Mouse (Mus musculus) midbrain, embryonic 15.5 days (tissue): ENCODE data around the gene Tnfaip3. TPM values are rescaled to one million over a fixed set of nuclear protein-coding genes. Genes with fewer than 3 reads are reported as not detected.

ENCODE experiments used
- ATAC-seq: fragments of 200-750 bp; cut with Nextera tagmentation; replicated peaks from 2 replicates; pipeline ENCODE4 v1.8.0; 2017; ENCODE audit warnings: moderate TSS enrichment
- H3K27ac ChIP-seq: fragments of 300-500 bp; sonication (generic); 2 replicates; pipeline ENCODE4 v1.5.1; 2015; ENCODE audit warnings: mild to moderate bottlenecking, inconsistent platforms
- H3K27me3 ChIP-seq: fragments of 300-500 bp; sonication (generic); replicated peaks from 2 replicates; pipeline ENCODE4 v1.6.1; 2015; ENCODE audit warnings: inconsistent platforms
- H3K36me3 ChIP-seq: fragments of 300-500 bp; sonication (generic); replicated peaks from 2 replicates; pipeline ENCODE4 v1.6.1; 2015; ENCODE audit warnings: inconsistent platforms
- H3K4me1 ChIP-seq: fragments of 300-500 bp; sonication (generic); 2 replicates; pipeline ENCODE4 v1.6.1; 2015; ENCODE audit warnings: inconsistent platforms
- H3K4me2 ChIP-seq: fragments of 300-500 bp; sonication (generic); 2 replicates; pipeline ENCODE4 v1.6.1; 2015; ENCODE audit warnings: inconsistent platforms, mild to moderate bottlenecking, moderate library complexity
- H3K4me3 ChIP-seq: fragments of 300-500 bp; sonication (generic); 2 replicates; pipeline ENCODE4 v1.5.1; 2015; ENCODE audit warnings: mild to moderate bottlenecking, inconsistent platforms
- H3K9ac ChIP-seq: fragments of 300-500 bp; sonication (generic); 2 replicates; pipeline ENCODE4 v1.6.1; 2015; ENCODE audit warnings: mild to moderate bottlenecking, inconsistent platforms
- H3K9me3 ChIP-seq: fragments of 300-500 bp; sonication (generic); 2 replicates; pipeline ENCODE4 v1.6.1; 2016; ENCODE audit warnings: inconsistent platforms
- WGBS: fragments of 180-500 bp; shearing (Covaris S2); methylation state at CpG from one replicate; pipeline ENCODE4 v1.1.7; 2015; ENCODE audit warnings: mixed read lengths; 5-methylcytosine and 5-hydroxymethylcytosine counted together
- polyA plus RNA-seq: library from polyadenylated mRNA; unstranded; fragments of >200 nt; fragmentation: Nextera tagmentation; extraction: Ambion mirVana; gene quantifications from 2 replicates; pipeline ENCODE4 v1.2.1, GENCODE M21; 2015

Tnfaip3 gene
- 2.3 and 3.2 TPM in 2 replicates for polyA plus RNA-seq

- ATAC-seq, result peak; percentile 96
- peaks cover 13% of the 10 kb centered on the region for H3K4me1 ChIP-seq
- H3K9ac ChIP-seq, result peak within 1 kb of the TSS; percentile 78
- peak within 1 kb of the TSS; percentile 90 for H3K4me3 ChIP-seq
- peak within 1 kb of the TSS; percentile 75 for H3K4me2 ChIP-seq
- under 1% methylated on average over 38 of the region's 38 CpGs for WGBS
- no peaks in the 10 kb centered on the region for H3K36me3 ChIP-seq
- H3K9me3 ChIP-seq, result no peaks in the 10 kb centered on the region
- peak within 1 kb of the TSS; percentile 72 for H3K27ac ChIP-seq
- H3K27me3 ChIP-seq, result no peaks in the 10 kb centered on the region
Observed at GRCm38 (mm10) chr10:19015257-19015862, at the start of gene Tnfaip3. Gene Tnfaip3 (minus strand): TSS chr10:19015657.

GRCm38 (mm10) chr10:19064651-19065601 is 49.5 kb upstream of the Tnfaip3 start:
- no peaks in the 10 kb centered on the region for H3K9me3 ChIP-seq
- no peak overlapping the region for H3K27ac ChIP-seq
- H3K9ac ChIP-seq, result no peak overlapping the region
- H3K4me3 ChIP-seq, result no peak overlapping the region
- WGBS, result 81% methylated on average over 6 of the region's 6 CpGs
- H3K4me1 ChIP-seq, result no peaks in the 10 kb centered on the region
- H3K4me2 ChIP-seq, result no peak overlapping the region
- no peaks in the 10 kb centered on the region for H3K27me3 ChIP-seq
- no peaks in the 10 kb centered on the region for H3K36me3 ChIP-seq
- no peak for ATAC-seq

- H3K36me3 ChIP-seq, result no peaks in the 10 kb centered on the region
- no peak overlapping the region for H3K4me2 ChIP-seq
- no peaks in the 10 kb centered on the region for H3K4me1 ChIP-seq
- H3K27me3 ChIP-seq, result no peaks in the 10 kb centered on the region
- no peak overlapping the region for H3K4me3 ChIP-seq
- H3K27ac ChIP-seq, result no peak overlapping the region
- ATAC-seq, result no peak
- 95% methylated on average over 1 of the region's 1 CpGs for WGBS
- H3K9me3 ChIP-seq, result no peaks in the 10 kb centered on the region
- H3K9ac ChIP-seq, result no peak overlapping the region
Observed at GRCm38 (mm10) chr10:19063670-19064069, 48.2 kb upstream of the Tnfaip3 start.

DNA sequence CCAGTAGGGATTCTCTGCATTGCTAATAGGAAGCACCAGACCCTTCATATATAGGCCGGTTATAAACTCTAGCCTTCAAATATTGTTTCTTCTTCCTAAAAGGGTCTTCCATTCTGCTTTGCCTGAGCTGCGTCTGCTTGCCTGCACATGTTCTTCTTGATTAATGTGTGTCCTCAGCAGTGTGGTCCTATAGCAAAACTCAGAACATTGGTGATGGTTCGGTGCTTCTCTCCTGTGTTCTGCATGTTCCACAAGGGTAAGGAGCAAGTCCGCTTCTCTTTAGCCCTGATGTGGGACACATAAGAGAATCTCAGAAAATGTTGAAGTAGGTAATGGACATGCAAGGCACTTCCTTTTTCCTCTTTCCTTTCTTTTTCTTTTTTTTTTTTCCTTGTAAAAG is 47.8 kb upstream of the Tnfaip3 start:
- no peak overlapping the region for H3K4me2 ChIP-seq
- ATAC-seq, result no peak
- WGBS, result 91% methylated on average over 4 of the region's 4 CpGs
- no peaks in the 10 kb centered on the region for H3K36me3 ChIP-seq
- H3K4me1 ChIP-seq, result no peaks in the 10 kb centered on the region
- no peak overlapping the region for H3K27ac ChIP-seq
- H3K9ac ChIP-seq, result no peak overlapping the region
- H3K27me3 ChIP-seq, result no peaks in the 10 kb centered on the region
- H3K9me3 ChIP-seq, result no peaks in the 10 kb centered on the region
- no peak overlapping the region for H3K4me3 ChIP-seq

DNA sequence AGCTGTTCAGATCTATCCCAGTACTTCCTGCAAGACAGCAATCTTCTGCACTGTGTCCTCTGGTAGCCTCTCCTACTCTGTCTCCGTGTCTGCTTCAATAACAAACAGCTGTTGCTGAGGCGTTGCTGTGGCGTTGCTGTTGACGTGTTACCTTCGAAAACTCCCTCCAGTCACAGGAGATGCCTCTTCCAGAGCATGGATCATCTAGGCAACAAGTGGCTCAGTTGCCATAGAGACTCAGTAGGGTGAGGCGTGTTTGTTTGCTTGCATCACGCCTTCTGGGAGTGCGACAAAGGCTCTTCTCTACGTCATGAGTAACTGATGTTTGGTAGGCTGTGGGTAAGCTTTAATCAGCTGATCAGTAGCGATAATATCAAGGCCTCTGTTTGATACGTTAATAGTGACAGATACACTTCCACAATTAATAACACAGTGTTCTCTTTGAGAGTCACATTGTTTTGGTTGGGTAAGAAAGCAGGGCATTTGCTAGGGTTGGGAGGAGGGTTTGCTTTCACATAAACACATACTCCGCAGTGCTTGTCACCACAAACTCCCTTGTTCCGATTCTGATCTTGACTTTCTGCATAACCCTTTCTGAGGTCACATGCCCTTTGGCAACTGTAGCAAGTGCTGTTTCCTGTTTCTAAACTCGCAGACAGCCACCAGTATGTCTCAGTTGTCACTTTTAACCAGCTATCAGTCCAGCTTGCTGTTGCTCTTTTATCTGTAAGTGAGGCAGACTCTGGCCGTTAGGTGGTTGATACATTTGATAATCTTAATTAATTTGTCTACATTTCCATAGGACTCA is 46.8 kb upstream of the Tnfaip3 start:
- WGBS, result 70% methylated on average over 15 of the region's 15 CpGs
- Histone ChIP-seq H3K9me3 (no peaks in the 10 kb centered on the region), H3K27ac (no peak overlapping the region), H3K9ac (no peak overlapping the region), H3K4me3 (no peak overlapping the region), H3K36me3 (no peaks in the 10 kb centered on the region), H3K27me3 (no peaks in the 10 kb centered on the region), H3K4me1 (no peaks in the 10 kb centered on the region), H3K4me2 (no peak overlapping the region)
- ATAC-seq, result no peak

DNA sequence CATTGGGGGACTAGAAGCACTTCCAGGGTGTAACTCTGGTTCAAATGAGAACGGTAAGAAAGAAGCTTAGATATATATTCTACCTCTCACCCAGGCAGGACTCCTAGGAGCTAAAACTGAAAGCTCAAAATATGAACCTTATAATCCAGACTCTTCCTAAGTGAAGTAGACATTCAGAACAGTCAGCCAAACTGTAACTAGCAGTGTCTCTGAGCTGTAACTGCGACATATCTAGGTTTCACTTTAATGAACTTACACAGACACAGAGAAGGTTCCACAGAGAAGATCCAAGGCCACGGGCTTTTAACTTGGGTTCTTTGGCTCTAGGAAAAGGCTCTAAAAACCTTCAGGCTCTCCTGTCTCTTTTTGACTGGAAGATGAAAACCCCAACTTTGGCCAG is 45.7 kb upstream of the Tnfaip3 start:
- Histone ChIP-seq H3K36me3 (no peaks in the 10 kb centered on the region), H3K27me3 (no peaks in the 10 kb centered on the region), H3K9ac (no peak overlapping the region), H3K9me3 (no peaks in the 10 kb centered on the region), H3K4me2 (no peak overlapping the region), H3K27ac (no peak overlapping the region), H3K4me3 (no peak overlapping the region), H3K4me1 (no peaks in the 10 kb centered on the region)
- WGBS, result 94% methylated on average over 3 of the region's 3 CpGs
- no peak for ATAC-seq

- no peak for ATAC-seq
Observed at GRCm38 (mm10) chr10:19053524-19053923, 38.1 kb upstream of the Tnfaip3 start.

GRCm38 (mm10) chr10:19045986-19046385 is 30.5 kb upstream of the Tnfaip3 start:
- 24% methylated on average over 2 of the region's 2 CpGs for WGBS
- no peaks in the 10 kb centered on the region for H3K4me1 ChIP-seq
- H3K9me3 ChIP-seq, result no peaks in the 10 kb centered on the region
- no peak overlapping the region for H3K27ac ChIP-seq
- no peak for ATAC-seq
- H3K36me3 ChIP-seq, result no peaks in the 10 kb centered on the region
- H3K27me3 ChIP-seq, result no peaks in the 10 kb centered on the region
- no peak overlapping the region for H3K4me2 ChIP-seq
- H3K9ac ChIP-seq, result no peak overlapping the region
- H3K4me3 ChIP-seq, result no peak overlapping the region

More at GRCm38 (mm10) chr10:19053524-19053923, 38.1 kb upstream of the Tnfaip3 start:
- H3K4me1 ChIP-seq, result no peaks in the 10 kb centered on the region
- WGBS, result 82% methylated on average over 1 of the region's 1 CpGs
- no peak overlapping the region for H3K27ac ChIP-seq
- H3K9me3 ChIP-seq, result no peaks in the 10 kb centered on the region
- H3K9ac ChIP-seq, result no peak overlapping the region
- H3K4me2 ChIP-seq, result no peak overlapping the region
- no peak overlapping the region for H3K4me3 ChIP-seq
- H3K36me3 ChIP-seq, result no peaks in the 10 kb centered on the region
- no peaks in the 10 kb centered on the region for H3K27me3 ChIP-seq

GRCm38 (mm10) chr10:19044765-19045516 is 29.5 kb upstream of the Tnfaip3 start:
- no peaks in the 10 kb centered on the region for H3K36me3 ChIP-seq
- WGBS, result 89% methylated on average over 9 of the region's 9 CpGs

GRCm38 (mm10) chr10:19043529-19044262 is 28.2 kb upstream of the Tnfaip3 start:
- no peak overlapping the region for H3K27ac ChIP-seq
- no peaks in the 10 kb centered on the region for H3K27me3 ChIP-seq
- 69% methylated on average over 4 of the region's 4 CpGs for WGBS
- H3K4me2 ChIP-seq, result no peak overlapping the region
- H3K9ac ChIP-seq, result no peak overlapping the region
- no peaks in the 10 kb centered on the region for H3K4me1 ChIP-seq
- ATAC-seq, result no peak
- H3K36me3 ChIP-seq, result no peaks in the 10 kb centered on the region
- no peak overlapping the region for H3K4me3 ChIP-seq
- H3K9me3 ChIP-seq, result no peaks in the 10 kb centered on the region

More at GRCm38 (mm10) chr10:19044765-19045516, 29.5 kb upstream of the Tnfaip3 start:
- H3K4me2 ChIP-seq, result no peak overlapping the region
- no peak for ATAC-seq
- no peak overlapping the region for H3K27ac ChIP-seq
- no peaks in the 10 kb centered on the region for H3K9me3 ChIP-seq
- no peaks in the 10 kb centered on the region for H3K27me3 ChIP-seq
- H3K9ac ChIP-seq, result no peak overlapping the region
- no peak overlapping the region for H3K4me3 ChIP-seq
- no peaks in the 10 kb centered on the region for H3K4me1 ChIP-seq

- Histone ChIP-seq H3K4me2 (no peak overlapping the region), H3K27me3 (no peaks in the 10 kb centered on the region), H3K4me1 (no peaks in the 10 kb centered on the region), H3K36me3 (no peaks in the 10 kb centered on the region), H3K4me3 (no peak overlapping the region), H3K27ac (no peak overlapping the region), H3K9me3 (no peaks in the 10 kb centered on the region), H3K9ac (no peak overlapping the region)
- 87% methylated on average over 2 of the region's 2 CpGs for WGBS
- no peak for ATAC-seq
Observed at GRCm38 (mm10) chr10:19040147-19040546, 24.7 kb upstream of the Tnfaip3 start.
